Mouse (Mus musculus): ENCODE measurements around the gene Foxs1.
A peak's percentile ranks its signal among the peaks of the same experiment; 100 is the strongest.

DNA sequence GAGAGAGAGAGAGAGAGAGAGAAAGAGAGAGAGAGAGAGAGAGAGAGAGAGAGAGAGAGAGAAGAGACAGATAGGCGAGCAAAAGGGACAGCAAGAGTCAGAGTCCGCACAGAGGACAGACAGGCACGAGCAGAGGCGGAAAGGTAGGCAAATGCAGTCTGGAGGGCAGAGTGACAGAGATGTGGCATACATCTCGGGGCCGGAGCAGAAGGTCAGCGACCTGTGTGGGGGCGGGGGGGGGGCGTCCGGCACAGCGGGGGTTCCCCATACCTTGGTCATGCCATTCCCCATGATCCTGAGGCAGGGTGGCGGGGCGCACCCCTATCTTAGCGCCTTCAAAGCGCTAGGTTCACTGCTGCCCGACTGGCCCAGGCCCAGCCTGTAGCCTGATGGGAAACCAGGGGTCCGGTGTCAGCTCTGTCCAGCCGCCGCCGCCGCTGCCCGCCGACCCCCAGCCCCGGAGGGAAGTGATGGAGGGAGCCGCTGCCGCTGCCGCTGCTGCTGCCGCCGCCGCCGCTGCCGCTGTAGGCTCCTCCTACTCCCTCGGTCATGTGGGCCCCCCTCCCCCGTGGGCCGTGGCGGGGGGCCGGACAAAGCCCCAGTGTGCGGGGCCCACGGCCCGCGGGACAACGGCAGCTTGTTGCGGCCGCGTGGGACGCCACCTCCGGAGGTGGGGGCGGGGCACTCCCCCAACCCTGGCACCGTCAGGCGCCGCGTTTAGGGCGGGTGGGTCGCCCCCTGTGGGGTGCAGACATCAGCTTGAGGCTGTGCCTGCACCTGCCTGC, 18.2 kb upstream of the Foxs1 start, which contains the start of gene Dusp15:
- TF ChIP-seq CTCF (IDR thresholded peaks at IDR 0.05; ENCODE audit: extremely low read depth, insufficient read depth, low read length) (no peak), POLR2A (IDR thresholded peaks at IDR 0.05; ENCODE audit: extremely low read depth, insufficient read depth, low read length) (0 out of 2 replicates have a peak, but pooled peaks have one; percentile 36)

Measured in cortical plate, adult 2 months (tissue).